Mouse (Mus musculus) lung, embryonic 14.5 days (tissue): ENCODE measurements around the gene Hsh2d. TPM values are rescaled to one million over a fixed set of nuclear protein-coding genes. Genes with fewer than 3 reads are reported as not detected.

Experiments used
- ATAC-seq: fragments of 200-750 bp; cut with Nextera tagmentation; 2 replicates; pipeline ENCODE4 v1.8.0; 2017; ENCODE audit warnings: mild to moderate bottlenecking, moderate TSS enrichment, moderate library complexity; ENCODE audit not compliant: insufficient read depth
- DNase-seq: peaks from one replicate; pipeline ENCODE4 v3.0.0-alpha.2; 2015
- H3K27ac ChIP-seq: fragments of 300-500 bp; sonication (generic); 2 replicates; pipeline ENCODE4 v1.5.1; 2014; ENCODE audit warnings: low read depth, mild to moderate bottlenecking, moderate library complexity
- H3K27me3 ChIP-seq: fragments of 300-500 bp; sonication (generic); 2 replicates; pipeline ENCODE4 v1.6.1; 2014; ENCODE audit warnings: low read length, control low read depth; ENCODE audit not compliant: insufficient read depth
- H3K36me3 ChIP-seq: fragments of 300-500 bp; sonication (generic); 2 replicates; pipeline ENCODE4 v1.6.1; 2014; ENCODE audit warnings: control low read depth; ENCODE audit not compliant: insufficient read depth
- H3K4me1 ChIP-seq: fragments of 300-500 bp; sonication (generic); 2 replicates; pipeline ENCODE4 v1.6.1; 2014; ENCODE audit warnings: antibody characterized with exemption, control low read depth; ENCODE audit not compliant: insufficient read depth
- H3K4me2 ChIP-seq: fragments of 300-500 bp; sonication (generic); 2 replicates; pipeline ENCODE4 v1.6.1; 2014; ENCODE audit warnings: mild to moderate bottlenecking
- H3K4me3 ChIP-seq: fragments of 300-500 bp; sonication (generic); 2 replicates; pipeline ENCODE4 v1.5.1; 2014; ENCODE audit warnings: low read depth, low read length
- H3K9ac ChIP-seq: fragments of 300-500 bp; sonication (generic); 2 replicates; pipeline ENCODE4 v1.6.1; 2014
- H3K9me3 ChIP-seq: fragments of 300-500 bp; sonication (generic); 2 replicates; pipeline ENCODE4 v1.6.1; 2016; ENCODE audit warnings: low read depth, low read length, control low read depth
- CTCF ChIP-seq: IDR thresholded peaks from 2 replicates; pipeline ENCODE4 v1.5.1; 2016; ENCODE audit warnings: antibody characterized with exemption, low read depth
- WGBS: fragments of 180-500 bp; shearing (Covaris S2); extraction: QIAGEN DNeasy Blood & Tissue Kit; methylation state at CpG from one replicate; pipeline ENCODE4 v1.1.7; 2014; 5-methylcytosine and 5-hydroxymethylcytosine counted together
- polyA plus RNA-seq: library from polyadenylated mRNA; unstranded; fragments of >200 nt; fragmentation: Nextera tagmentation; extraction: Ambion mirVana; gene quantifications from 2 replicates; pipeline ENCODE4 v1.2.1, GENCODE M21; 2014

Gene Hsh2d
- polyA plus RNA-seq, result 0.30 and 0.51 TPM in 2 replicates

DNA sequence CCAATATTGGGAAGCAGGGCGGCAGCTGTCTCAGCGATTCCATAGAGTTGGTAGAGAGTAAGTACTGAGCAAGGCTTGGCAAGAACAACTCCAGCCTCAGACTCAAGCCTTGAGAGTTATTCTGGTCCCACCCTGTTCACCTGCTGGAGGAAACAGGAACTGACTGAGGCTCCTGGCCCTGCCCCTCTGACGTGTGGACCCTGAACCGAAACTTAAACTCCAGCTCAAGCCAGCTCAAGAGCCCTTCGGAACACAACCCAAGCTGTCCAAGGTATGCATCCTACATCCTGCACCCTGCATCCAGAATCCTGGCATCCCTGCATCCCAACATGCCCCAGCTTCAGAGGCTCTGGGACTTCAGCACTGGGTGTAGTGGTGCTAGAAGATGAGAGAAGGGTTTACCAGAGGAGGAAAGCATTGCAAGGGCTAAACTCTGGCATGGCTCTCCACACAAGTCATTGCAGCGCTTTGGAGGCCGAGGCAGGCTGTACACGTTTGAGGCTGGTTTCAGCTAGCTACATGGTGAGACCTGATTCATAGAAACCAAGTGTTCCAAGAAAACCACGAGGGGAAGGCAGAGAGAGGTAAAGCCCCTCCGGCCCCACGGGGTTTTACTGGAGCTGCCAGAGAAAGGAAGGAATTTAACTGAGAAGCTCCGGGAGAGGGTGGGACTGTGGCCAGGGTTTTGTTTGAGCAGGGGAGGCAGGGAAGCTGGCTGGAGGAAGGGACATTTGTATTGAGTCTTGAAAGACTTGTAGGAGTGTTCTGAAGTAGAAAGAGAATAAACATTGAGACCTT, at the start of gene Hsh2d:
Hsh2d (plus strand) TSS at position 222 of the 798 bp plus-strand sequence.
- no peaks in the 10 kb centered on the region for H3K9me3 ChIP-seq
- no peak within 1 kb of the TSS for H3K4me3 ChIP-seq
- peak; percentile 49 for TF ChIP-seq CTCF
- no peaks in the 10 kb centered on the region for H3K36me3 ChIP-seq
- 56% methylated on average over 12 of the region's 12 CpGs for WGBS
- H3K4me1 ChIP-seq, result no peaks in the 10 kb centered on the region
- ATAC-seq (peak; percentile 60; the same call in 1 of the 2 replicates), DNase-seq (peak; percentile 47)
- no peak within 1 kb of the TSS; the same call in 1 of the 2 replicates for H3K4me2 ChIP-seq
- no peak within 1 kb of the TSS for H3K9ac ChIP-seq
- peak within 1 kb of the TSS; percentile 59 for H3K27ac ChIP-seq
- no peaks in the 10 kb centered on the region for H3K27me3 ChIP-seq

DNA sequence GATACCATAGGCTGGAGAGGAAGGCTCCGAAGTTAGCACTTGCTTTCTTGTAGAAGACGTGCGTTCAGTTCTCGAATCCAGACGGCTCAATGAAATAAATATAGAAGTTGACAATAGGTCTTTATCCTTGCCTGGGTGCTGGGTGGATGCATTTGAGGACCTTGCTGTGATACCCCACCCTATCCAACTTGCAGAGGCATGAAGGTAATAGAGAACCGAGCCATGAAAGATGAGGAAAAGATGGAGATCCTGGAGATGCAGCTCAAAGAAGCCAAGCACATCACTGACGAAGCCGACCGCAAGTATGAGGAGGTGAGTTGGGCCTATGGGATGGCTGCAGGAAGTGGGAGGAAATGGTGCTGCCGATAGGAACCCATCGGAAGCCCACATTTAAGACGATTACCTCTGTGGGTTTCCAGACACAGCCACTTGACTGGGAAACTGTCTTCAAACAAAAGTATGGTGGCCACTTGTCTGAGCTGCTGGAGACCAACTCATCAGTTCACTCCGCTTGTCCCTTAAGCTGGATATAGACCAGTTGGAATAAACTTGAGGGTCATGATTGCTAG, 46.1 kb upstream of the Hsh2d start:
- Histone ChIP-seq H3K9ac (no peak overlapping the region), H3K27me3 (no peaks in the 10 kb centered on the region), H3K27ac (no peak overlapping the region), H3K4me3 (no peak overlapping the region), H3K4me2 (no peak overlapping the region), H3K9me3 (no peaks in the 10 kb centered on the region), H3K36me3 (peaks cover 99% of the 10 kb centered on the region), H3K4me1 (no peaks in the 10 kb centered on the region)
- DNase-seq, result no peak
- WGBS, result 91% methylated on average over 13 of the region's 13 CpGs
- TF ChIP-seq CTCF, result no peak
- no peak for ATAC-seq

- H3K4me3 ChIP-seq, result no peak overlapping the region
- peaks cover 96% of the 10 kb centered on the region for H3K36me3 ChIP-seq
- H3K9me3 ChIP-seq, result no peaks in the 10 kb centered on the region
- H3K4me2 ChIP-seq, result no peak overlapping the region
- ATAC-seq, result no peak
- no peak for DNase-seq
- no peak for TF ChIP-seq CTCF
- no peaks in the 10 kb centered on the region for H3K4me1 ChIP-seq
- H3K27me3 ChIP-seq, result no peaks in the 10 kb centered on the region
- H3K27ac ChIP-seq, result no peak overlapping the region
- H3K9ac ChIP-seq, result no peak overlapping the region
- 84% methylated on average over 5 of the region's 5 CpGs for WGBS
Measured at GRCm38 (mm10) chr8:72144345-72144975, 45.0 kb upstream of the Hsh2d start.

- no peak for TF ChIP-seq CTCF
- Histone ChIP-seq H3K27ac (no peak overlapping the region), H3K27me3 (no peaks in the 10 kb centered on the region), H3K9me3 (no peaks in the 10 kb centered on the region), H3K4me2 (no peak overlapping the region), H3K4me1 (no peaks in the 10 kb centered on the region), H3K36me3 (peaks cover 95% of the 10 kb centered on the region), H3K4me3 (no peak overlapping the region), H3K9ac (no peak overlapping the region)
- WGBS, result 80% methylated on average over 3 of the region's 3 CpGs
- no peak for ATAC-seq
- no peak for DNase-seq
Measured at GRCm38 (mm10) chr8:72145511-72145910, 43.9 kb upstream of the Hsh2d start.

DNA sequence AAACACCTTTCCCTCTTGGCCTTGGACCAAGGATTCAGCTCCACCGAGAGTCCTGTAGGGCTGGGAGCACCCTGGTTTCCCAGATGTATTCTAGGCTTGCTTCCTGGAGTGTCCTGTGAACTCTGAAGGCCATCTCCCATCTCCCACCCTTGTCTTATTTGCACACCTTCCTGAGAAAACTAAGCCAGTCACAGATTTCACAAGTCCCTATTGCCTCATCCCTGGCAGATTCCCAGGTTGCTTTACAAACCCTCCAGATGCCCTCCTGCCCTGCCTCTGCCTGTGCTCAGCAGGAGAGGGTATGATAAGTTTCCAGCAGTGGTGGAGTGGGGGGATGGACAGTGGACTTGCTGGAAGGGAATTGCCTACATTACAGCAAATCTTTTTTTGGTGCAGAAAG, 43.4 kb upstream of the Hsh2d start:
- DNase-seq (no peak), ATAC-seq (no peak)
- 84% methylated on average over 1 of the region's 1 CpGs for WGBS
- no peak overlapping the region for H3K4me3 ChIP-seq
- no peak overlapping the region for H3K4me2 ChIP-seq
- H3K27me3 ChIP-seq, result no peaks in the 10 kb centered on the region
- H3K27ac ChIP-seq, result no peak overlapping the region
- H3K4me1 ChIP-seq, result no peaks in the 10 kb centered on the region
- TF ChIP-seq CTCF, result no peak
- peaks cover 93% of the 10 kb centered on the region for H3K36me3 ChIP-seq
- H3K9ac ChIP-seq, result no peak overlapping the region
- H3K9me3 ChIP-seq, result no peaks in the 10 kb centered on the region

- no peaks in the 10 kb centered on the region for H3K27me3 ChIP-seq
- no peak overlapping the region for H3K4me2 ChIP-seq
- peaks cover 93% of the 10 kb centered on the region for H3K36me3 ChIP-seq
- TF ChIP-seq CTCF, result no peak
- no peaks in the 10 kb centered on the region for H3K9me3 ChIP-seq
- DNase-seq (no peak), ATAC-seq (no peak)
- WGBS, result 89% methylated on average over 3 of the region's 3 CpGs
- no peaks in the 10 kb centered on the region for H3K4me1 ChIP-seq
- H3K4me3 ChIP-seq, result no peak overlapping the region
- H3K9ac ChIP-seq, result no peak overlapping the region
- H3K27ac ChIP-seq, result no peak overlapping the region
Measured at GRCm38 (mm10) chr8:72146556-72146955, 42.9 kb upstream of the Hsh2d start.

DNA sequence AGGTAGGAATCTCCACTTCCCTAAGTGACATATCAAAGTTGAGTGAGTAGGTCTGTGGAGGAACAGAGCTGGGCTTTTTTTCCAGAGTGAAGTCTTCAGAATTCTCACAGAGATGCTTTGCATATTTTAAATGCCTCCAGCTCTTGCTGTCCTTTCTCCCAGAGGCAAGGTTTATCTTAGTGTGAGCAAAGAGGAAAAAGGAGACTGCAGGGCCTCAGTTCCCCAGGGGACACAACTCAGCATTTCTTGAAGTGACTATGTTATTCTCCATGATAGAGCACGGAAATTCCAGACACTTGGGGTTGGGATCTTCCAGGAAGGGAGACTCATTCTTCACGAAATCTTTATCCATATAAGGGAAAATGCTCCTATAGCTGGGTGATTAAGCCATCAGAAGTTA, 42.2 kb upstream of the Hsh2d start:
- DNase-seq (no peak), ATAC-seq (no peak)
- Histone ChIP-seq H3K9ac (no peak overlapping the region), H3K36me3 (peaks cover 93% of the 10 kb centered on the region), H3K4me1 (no peaks in the 10 kb centered on the region), H3K4me3 (no peak overlapping the region), H3K4me2 (no peak overlapping the region), H3K27me3 (no peaks in the 10 kb centered on the region), H3K9me3 (no peaks in the 10 kb centered on the region), H3K27ac (no peak overlapping the region)
- 59% methylated on average over 2 of the region's 2 CpGs for WGBS
- no peak for TF ChIP-seq CTCF
